In genomic region chr1:179940071-179940786, GRCm38 (mm10) we compare ENCODE assay signal across 13 mouse cellular contexts. TPM values are rescaled to one million over a fixed set of nuclear protein-coding genes. Genes with fewer than 3 reads are reported as not detected.
DNase-seq lines count a peak whose midpoint lies in the region; ATAC-seq and TF ChIP-seq lines count a peak whose summit lies in the region.
"Had no signal": no experiment of that assay in that cellular context is flagged by ENCODE, and none has a peak within 500 bp of the region (broad histone marks: within the 10 kb centered on the region; RNA-seq: fewer than 3 reads in every experiment).

No protein-coding gene starts in this region.

- H3K4me2 ChIP-seq in heart, embryonic 15.5 days: peak overlapping the region; percentile 26; the same call in 1 of the 2 replicates
- 0 out of 2 replicates have a peak overlapping the region, but pooled peaks have one; percentile 23 for H3K4me2 ChIP-seq in lung, embryonic 14.5 days
- H3K4me2 ChIP-seq in hindbrain, postnatal 0 days (ENCODE audit: low read depth, low read length): no peak overlapping the region
- H3K4me2 ChIP-seq: forebrain, embryonic 12.5 days; midbrain, embryonic 15.5 days had no signal

- H3K36me3 ChIP-seq in heart, embryonic 15.5 days: no peaks in the 10 kb centered on the region
- H3K36me3 ChIP-seq in lung, embryonic 14.5 days (ENCODE audit: insufficient read depth): no peaks in the 10 kb centered on the region
- H3K36me3 ChIP-seq in hindbrain, postnatal 0 days (ENCODE audit: insufficient read depth, low read length): no peaks in the 10 kb centered on the region
- H3K36me3 ChIP-seq: forebrain, embryonic 12.5 days; midbrain, embryonic 15.5 days had no signal

- 45% methylated on average over 23 of the region's 23 CpGs for WGBS in heart, embryonic 15.5 days
- 68% methylated on average over 23 of the region's 23 CpGs for WGBS in lung, embryonic 14.5 days
- 69% methylated on average over 23 of the region's 23 CpGs for WGBS in hindbrain, postnatal 0 days

- H3K9me3 ChIP-seq in heart, embryonic 15.5 days (replicated peaks): no peaks in the 10 kb centered on the region
- H3K9me3 ChIP-seq in lung, embryonic 14.5 days (ENCODE audit: low read depth, low read length): no peaks in the 10 kb centered on the region
- no peaks in the 10 kb centered on the region for H3K9me3 ChIP-seq in hindbrain, postnatal 0 days (ENCODE audit: low read length)
- H3K9me3 ChIP-seq: forebrain, embryonic 12.5 days; midbrain, embryonic 15.5 days had no signal

- no peak for TF ChIP-seq CTCF in lung, embryonic 14.5 days (IDR thresholded peaks at IDR 0.05; ENCODE audit: low read depth)
- TF ChIP-seq CTCF in hindbrain, postnatal 0 days (IDR thresholded peaks at IDR 0.05; ENCODE audit: low read depth): no peak

- H3K27ac ChIP-seq in heart, embryonic 15.5 days: no peak overlapping the region
- peak overlapping the region; percentile 50; the same call in 1 of the 2 replicates for H3K27ac ChIP-seq in lung, embryonic 14.5 days (ENCODE audit: low read depth)
- H3K27ac ChIP-seq in hindbrain, postnatal 0 days: no peak overlapping the region
- H3K27ac ChIP-seq: forebrain, embryonic 12.5 days; midbrain, embryonic 15.5 days had no signal

- no peak for ATAC-seq in heart, embryonic 15.5 days (replicated peaks; ENCODE audit: insufficient number of reproducible peaks, insufficient read depth, low FRiP score, low read depth)
- no peak for ATAC-seq in lung, embryonic 14.5 days (ENCODE audit: insufficient read depth)
- no peak for ATAC-seq in hindbrain, postnatal 0 days
- ATAC-seq: midbrain, embryonic 15.5 days had no signal

- 0 out of 2 replicates have a peak, but pooled peaks cover 4% of the 10 kb centered on the region for H3K4me1 ChIP-seq in heart, embryonic 15.5 days (replicated peaks)
- no peaks in the 10 kb centered on the region for H3K4me1 ChIP-seq in lung, embryonic 14.5 days (ENCODE audit: insufficient read depth)
- H3K4me1 ChIP-seq in hindbrain, postnatal 0 days (ENCODE audit: insufficient read depth, low read length): no peaks in the 10 kb centered on the region
- H3K4me1 ChIP-seq: forebrain, embryonic 12.5 days; midbrain, embryonic 15.5 days had no signal

- no peaks in the 10 kb centered on the region for H3K27me3 ChIP-seq in heart, embryonic 15.5 days
- H3K27me3 ChIP-seq in lung, embryonic 14.5 days (ENCODE audit: insufficient read depth, low read length): no peaks in the 10 kb centered on the region
- no peaks in the 10 kb centered on the region for H3K27me3 ChIP-seq in hindbrain, postnatal 0 days (ENCODE audit: insufficient read depth, low read length)
- H3K27me3 ChIP-seq: forebrain, embryonic 12.5 days; midbrain, embryonic 15.5 days had no signal

- intact Hi-C loops in heart, postnatal 36 days (cut with DNase I): no loop called here

- DNase-seq in heart, postnatal 36 days: no peak
- peak; percentile 23 for DNase-seq in lung, embryonic 14.5 days
- DNase-seq in lung, postnatal 4 days: no peak
- DNase-seq in frontal cortex, postnatal 36 days (ENCODE audit: low spot score in 2 of 2): peak; percentile 35 to 49
- peak; percentile 20 to 30 for DNase-seq in right cerebral cortex, postnatal 36 days (ENCODE audit: low spot score in 2 of 2)
- no peak for DNase-seq in urinary bladder, postnatal 14 days (ENCODE audit: low spot score)
- DNase-seq in hindbrain, postnatal 0 days (ENCODE audit: low spot score): no peak
- DNase-seq: adrenal gland, postnatal 25 days; cerebellum, adult 18-20 months; kidney, adult 11 months had no signal

- no peak overlapping the region for H3K9ac ChIP-seq in heart, embryonic 15.5 days
- H3K9ac ChIP-seq in lung, embryonic 14.5 days: no peak overlapping the region; the same call in 1 of the 2 replicates
- H3K9ac ChIP-seq in hindbrain, postnatal 0 days (replicated peaks; ENCODE audit: low read length): no peak overlapping the region
- H3K9ac ChIP-seq: forebrain, embryonic 12.5 days; midbrain, embryonic 15.5 days had no signal

- H3K4me3 ChIP-seq in heart, embryonic 15.5 days: no peak overlapping the region
- H3K4me3 ChIP-seq in lung, embryonic 14.5 days (ENCODE audit: low read depth, low read length): no peak overlapping the region
- no peak overlapping the region for H3K4me3 ChIP-seq in hindbrain, postnatal 0 days (ENCODE audit: low read length)
- H3K4me3 ChIP-seq: forebrain, embryonic 12.5 days; midbrain, embryonic 15.5 days had no signal

RNA-seq across cellular contexts. Expression of gene Cdc42bpa, which starts 20.0 kb away (rescaled TPM):
- 11.4 and 12.6 TPM in 2 replicates for polyA plus RNA-seq in heart, embryonic 15.5 days (2015; fragmentation: Nextera tagmentation; extraction: Ambion mirVana)
- total RNA-seq in heart, postnatal 36 days (2021): 10 to 100 TPM; 41.1 to 43.4 TPM
- polyA plus RNA-seq in lung, embryonic 14.5 days (2014; fragmentation: Nextera tagmentation; extraction: Ambion mirVana): 14.9 and 15.4 TPM in 2 replicates
- total RNA-seq in hindbrain, postnatal 0 days (2014; rRNA removed): 84.3 and 90.9 TPM in 2 replicates
- 29.1 and 36.1 TPM in 2 replicates for polyA plus RNA-seq in hindbrain, postnatal 0 days (2015; fragmentation: Nextera tagmentation; extraction: Ambion mirVana)

Comparison
In these comparisons a context has a peak if more than half of its experiments do, and no peak if none do; other contexts are left out.
1. DNase-seq: peak in lung, embryonic 14.5 days (single experiment), frontal cortex, postnatal 36 days (2 of 2) and right cerebral cortex, postnatal 36 days (2 of 2); none in heart, postnatal 36 days (0 of 2), lung, postnatal 4 days (0 of 2), urinary bladder, postnatal 14 days (single experiment) and hindbrain, postnatal 0 days (single experiment).